Mouse (Mus musculus): ENCODE measurements around the gene Mcoln2. TPM values are rescaled to one million over a fixed set of nuclear protein-coding genes. Genes with fewer than 3 reads are reported as not detected.
"Not testable (repeated sequence)": the region's sequence is repeated elsewhere in the genome, so short reads cannot be mapped to it uniquely, and the experiment has no call there.

Gene Mcoln2
- polyA plus RNA-seq, 1 experiment from 2014 or later = 2.5 TPM

DNA sequence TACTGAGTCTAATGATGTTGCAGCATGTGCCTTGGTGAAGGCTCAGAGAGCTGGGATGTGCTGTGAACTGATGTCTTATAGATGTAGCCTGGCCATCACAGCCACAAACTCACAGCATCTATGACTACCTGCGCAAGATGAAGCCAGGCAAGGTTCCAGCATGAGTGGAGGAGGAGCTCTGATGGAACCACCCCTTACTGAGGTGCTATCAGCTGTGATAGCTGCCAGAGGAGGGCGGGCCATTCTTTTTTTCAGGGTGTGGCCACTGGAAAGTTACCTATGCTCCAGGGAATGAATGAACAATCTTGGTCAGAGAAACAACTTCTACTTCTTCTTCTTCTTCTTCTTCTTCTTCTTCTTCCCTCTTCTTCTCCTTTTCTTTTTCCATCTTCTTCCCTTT is 57.0 kb downstream of the Mcoln2 start:
- Histone ChIP-seq H3K4me3 (replicated peaks; ENCODE audit: low read length) (no peak overlapping the region), H3K36me3 (ENCODE audit: control insufficient read depth, insufficient read depth, low read length) (no peaks in the 10 kb centered on the region), H3K4me2 (ENCODE audit: low read depth, low read length) (no peak overlapping the region), H3K27me3 (ENCODE audit: control insufficient read depth, insufficient read depth, low read length) (no peaks in the 10 kb centered on the region), H3K9me3 (replicated peaks; ENCODE audit: control insufficient read depth, low read length) (no peaks in the 10 kb centered on the region), H3K4me1 (ENCODE audit: control insufficient read depth, insufficient read depth, low read length) (no peaks in the 10 kb centered on the region), H3K27ac (ENCODE audit: low read length) (no peak overlapping the region), H3K9ac (ENCODE audit: low read length) (no peak overlapping the region)
- ATAC-seq (ENCODE audit: insufficient read depth, low FRiP score) = no peak
- 79% methylated on average over 2 of the region's 2 CpGs for WGBS

DNA sequence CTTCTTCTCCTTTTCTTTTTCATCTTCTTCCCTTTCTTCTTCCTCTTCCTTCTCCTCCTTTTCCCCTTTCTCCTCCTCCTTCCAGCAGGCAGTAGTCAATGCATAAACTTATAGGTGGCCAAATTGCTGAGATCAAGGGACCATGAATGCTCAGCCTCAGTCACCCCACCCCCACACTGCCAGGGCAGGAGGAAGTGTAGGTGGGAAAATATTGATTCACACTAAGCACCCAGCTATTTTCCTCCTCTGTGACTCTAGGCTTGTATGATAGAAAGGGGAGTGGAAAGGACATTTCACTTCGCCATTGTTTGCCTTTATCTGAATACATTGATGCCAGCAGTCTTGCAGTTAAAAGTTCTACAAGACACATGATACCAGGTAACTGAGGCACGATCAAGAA is 57.8 kb downstream of the Mcoln2 start:
- H3K9ac ChIP-seq (ENCODE audit: low read length) = no peak overlapping the region
- ATAC-seq (ENCODE audit: insufficient read depth, low FRiP score) = no peak
- no peak overlapping the region for H3K4me2 ChIP-seq (ENCODE audit: low read depth, low read length)
- no peaks in the 10 kb centered on the region for H3K9me3 ChIP-seq (replicated peaks; ENCODE audit: control insufficient read depth, low read length)
- H3K27ac ChIP-seq (ENCODE audit: low read length) = no peak overlapping the region
- no peaks in the 10 kb centered on the region for H3K4me1 ChIP-seq (ENCODE audit: control insufficient read depth, insufficient read depth, low read length)
- H3K36me3 ChIP-seq (ENCODE audit: control insufficient read depth, insufficient read depth, low read length) = no peaks in the 10 kb centered on the region
- WGBS = 34% methylated on average over 2 of the region's 2 CpGs
- no peak overlapping the region for H3K4me3 ChIP-seq (replicated peaks; ENCODE audit: low read length)
- no peaks in the 10 kb centered on the region for H3K27me3 ChIP-seq (ENCODE audit: control insufficient read depth, insufficient read depth, low read length)

DNA sequence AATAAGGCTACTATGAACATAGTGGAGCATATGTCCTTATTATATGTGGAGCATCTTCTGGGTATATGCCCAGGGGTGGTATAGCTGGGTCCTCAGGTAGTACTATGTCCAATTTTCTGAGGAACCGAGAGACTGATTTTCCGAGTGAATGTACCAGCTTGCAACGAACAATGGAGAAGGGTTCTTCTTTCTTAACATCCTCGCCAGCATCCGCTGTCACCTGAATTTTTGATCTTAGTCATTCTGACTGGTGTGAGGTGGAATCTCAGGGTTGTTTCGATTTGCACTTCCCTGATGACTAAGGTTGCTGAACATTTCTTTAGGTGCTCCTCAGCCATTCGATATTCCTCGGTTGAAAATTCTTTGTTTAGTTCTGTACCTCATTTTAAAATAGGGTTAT is 60.1 kb downstream of the Mcoln2 start:
- not testable (repeated sequence) for H3K27ac ChIP-seq (ENCODE audit: low read length); ATAC-seq (ENCODE audit: insufficient read depth, low FRiP score); H3K9me3 ChIP-seq (replicated peaks; ENCODE audit: control insufficient read depth, low read length); H3K4me3 ChIP-seq (replicated peaks; ENCODE audit: low read length); H3K4me2 ChIP-seq (ENCODE audit: low read depth, low read length); H3K36me3 ChIP-seq (ENCODE audit: control insufficient read depth, insufficient read depth, low read length); H3K9ac ChIP-seq (ENCODE audit: low read length); H3K27me3 ChIP-seq (ENCODE audit: control insufficient read depth, insufficient read depth, low read length); H3K4me1 ChIP-seq (ENCODE audit: control insufficient read depth, insufficient read depth, low read length)
- 90% methylated on average over 8 of the region's 8 CpGs for WGBS

GRCm38 (mm10) chr3:146211141-146211747 is 61.6 kb downstream of the Mcoln2 start:
- Histone ChIP-seq H3K36me3 (ENCODE audit: control insufficient read depth, insufficient read depth, low read length) (no peaks in the 10 kb centered on the region), H3K9me3 (replicated peaks; ENCODE audit: control insufficient read depth, low read length) (no peaks in the 10 kb centered on the region), H3K4me1 (ENCODE audit: control insufficient read depth, insufficient read depth, low read length) (no peaks in the 10 kb centered on the region), H3K27me3 (ENCODE audit: control insufficient read depth, insufficient read depth, low read length) (no peaks in the 10 kb centered on the region), H3K4me2 (ENCODE audit: low read depth, low read length) (no peak overlapping the region), H3K4me3 (replicated peaks; ENCODE audit: low read length) (no peak overlapping the region), H3K27ac (ENCODE audit: low read length) (no peak overlapping the region), H3K9ac (ENCODE audit: low read length) (no peak overlapping the region)
- no peak for ATAC-seq (ENCODE audit: insufficient read depth, low FRiP score)
- 85% methylated on average over 4 of the region's 4 CpGs for WGBS

DNA sequence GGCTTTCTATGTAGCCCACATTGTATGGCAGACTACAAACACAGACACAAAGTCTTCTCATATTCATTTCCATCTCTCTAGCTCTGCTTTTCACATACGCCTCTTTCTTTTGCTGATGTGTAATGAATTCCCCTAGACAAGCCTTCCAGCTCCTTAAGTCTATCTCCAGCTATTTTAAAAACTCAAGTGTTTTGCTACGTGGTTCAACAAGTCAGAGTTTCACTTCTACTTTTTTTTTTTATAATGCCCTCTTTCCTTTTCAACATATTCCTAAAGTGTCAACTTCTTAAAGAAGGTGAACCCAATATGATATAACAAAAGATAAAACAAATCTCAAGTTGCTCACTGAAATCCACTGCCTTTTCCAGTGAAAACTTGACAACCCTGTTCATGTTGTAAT is 62.3 kb downstream of the Mcoln2 start:
- H3K36me3 ChIP-seq (ENCODE audit: control insufficient read depth, insufficient read depth, low read length) = no peaks in the 10 kb centered on the region
- 78% methylated on average over 2 of the region's 2 CpGs for WGBS
- no peak overlapping the region for H3K4me3 ChIP-seq (replicated peaks; ENCODE audit: low read length)
- ATAC-seq (ENCODE audit: insufficient read depth, low FRiP score) = no peak
- H3K9me3 ChIP-seq (replicated peaks; ENCODE audit: control insufficient read depth, low read length) = no peaks in the 10 kb centered on the region
- no peak overlapping the region for H3K4me2 ChIP-seq (ENCODE audit: low read depth, low read length)
- H3K4me1 ChIP-seq (ENCODE audit: control insufficient read depth, insufficient read depth, low read length) = no peaks in the 10 kb centered on the region
- no peak overlapping the region for H3K27ac ChIP-seq (ENCODE audit: low read length)
- H3K9ac ChIP-seq (ENCODE audit: low read length) = no peak overlapping the region
- H3K27me3 ChIP-seq (ENCODE audit: control insufficient read depth, insufficient read depth, low read length) = no peaks in the 10 kb centered on the region

- Histone ChIP-seq H3K4me1 (ENCODE audit: control insufficient read depth, insufficient read depth, low read length) (no peaks in the 10 kb centered on the region), H3K9ac (ENCODE audit: low read length) (no peak overlapping the region), H3K27me3 (ENCODE audit: control insufficient read depth, insufficient read depth, low read length) (no peaks in the 10 kb centered on the region), H3K36me3 (ENCODE audit: control insufficient read depth, insufficient read depth, low read length) (no peaks in the 10 kb centered on the region), H3K9me3 (replicated peaks; ENCODE audit: control insufficient read depth, low read length) (no peaks in the 10 kb centered on the region), H3K27ac (ENCODE audit: low read length) (no peak overlapping the region), H3K4me3 (replicated peaks; ENCODE audit: low read length) (no peak overlapping the region), H3K4me2 (ENCODE audit: low read depth, low read length) (peak overlapping the region; percentile 11; the same call in 1 of the 2 replicates)
- WGBS = 22% methylated on average over 5 of the region's 5 CpGs
- no peak for ATAC-seq (ENCODE audit: insufficient read depth, low FRiP score)
Measured at GRCm38 (mm10) chr3:146213336-146213735, 63.7 kb downstream of the Mcoln2 start.

DNA sequence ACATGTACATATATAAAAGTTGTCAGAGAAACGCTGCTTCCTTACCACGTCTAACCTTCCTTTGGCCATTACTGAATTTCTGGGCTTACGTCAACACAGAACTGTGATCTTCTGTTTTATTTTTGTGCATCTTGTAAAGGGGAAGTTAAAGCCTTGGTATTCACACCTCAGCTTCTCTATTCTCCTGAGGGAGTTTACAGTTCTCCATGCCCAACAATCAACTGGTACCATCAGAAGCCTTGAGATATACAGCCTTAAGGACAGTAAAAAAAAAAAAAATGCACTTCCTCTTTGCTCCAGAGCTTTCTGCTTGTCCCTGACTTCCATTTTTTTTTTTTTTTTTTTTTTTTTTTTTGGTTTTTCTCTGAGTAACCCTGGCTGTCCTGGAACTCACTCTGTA is 66.9 kb downstream of the Mcoln2 start:
- Histone ChIP-seq H3K4me1 (ENCODE audit: control insufficient read depth, insufficient read depth, low read length) (no peaks in the 10 kb centered on the region), H3K4me3 (replicated peaks; ENCODE audit: low read length) (no peak overlapping the region), H3K9ac (ENCODE audit: low read length) (no peak overlapping the region), H3K4me2 (ENCODE audit: low read depth, low read length) (no peak overlapping the region), H3K27ac (ENCODE audit: low read length) (no peak overlapping the region), H3K9me3 (replicated peaks; ENCODE audit: control insufficient read depth, low read length) (no peaks in the 10 kb centered on the region), H3K27me3 (ENCODE audit: control insufficient read depth, insufficient read depth, low read length) (peaks cover 9% of the 10 kb centered on the region; the same call in 1 of the 2 replicates), H3K36me3 (ENCODE audit: control insufficient read depth, insufficient read depth, low read length) (no peaks in the 10 kb centered on the region)
- ATAC-seq (ENCODE audit: insufficient read depth, low FRiP score) = no peak
- WGBS = 86% methylated on average over 3 of the region's 3 CpGs

DNA sequence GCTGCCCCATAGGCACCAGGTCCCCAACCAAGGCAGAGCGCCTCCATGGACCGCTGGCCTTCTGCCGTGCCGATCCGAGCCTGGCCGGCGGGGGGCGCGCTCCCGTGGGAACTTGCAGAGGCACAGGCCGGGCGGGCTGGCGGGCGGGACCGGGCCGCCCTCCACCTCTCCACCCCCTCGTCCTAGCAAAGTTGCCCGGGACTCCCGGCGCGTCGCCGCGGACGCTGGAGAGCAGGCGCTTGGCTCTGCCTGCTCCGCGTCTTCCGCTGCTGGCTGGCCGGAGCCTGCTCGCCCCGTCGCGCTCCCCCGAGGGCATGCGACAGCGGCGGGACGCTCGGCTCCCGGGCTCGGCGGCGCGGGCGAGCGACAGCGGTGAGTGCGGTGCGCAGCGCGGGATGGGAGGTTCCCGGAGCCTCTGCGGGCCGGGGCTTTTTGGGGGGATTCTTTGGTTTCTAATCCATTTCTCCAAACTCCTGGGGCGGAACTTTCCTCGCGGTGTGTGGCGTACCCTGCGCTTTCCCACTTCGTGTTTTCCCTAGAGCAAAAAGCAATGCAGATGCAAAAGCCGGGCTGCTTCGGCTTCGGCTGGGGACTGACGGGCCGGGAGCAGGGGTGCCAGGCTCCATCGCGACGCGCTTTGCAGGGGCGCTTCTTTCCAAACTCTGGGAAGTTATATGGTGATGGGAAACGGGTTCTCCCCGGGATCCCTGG is 71.3 kb downstream of the Mcoln2 start, which contains the start of gene Lpar3:
Lpar3 (plus strand) TSS at position 188 of the 711 bp plus-strand sequence.
- H3K9ac ChIP-seq (ENCODE audit: low read length) = peak within 1 kb of the TSS; percentile 65

GRCm38 (mm10) chr3:146224271-146224670 is 74.6 kb downstream of the Mcoln2 start:
- 56% methylated on average over 4 of the region's 4 CpGs for WGBS
- H3K27ac ChIP-seq (ENCODE audit: low read length) = no peak overlapping the region
- peaks cover 20% of the 10 kb centered on the region for H3K27me3 ChIP-seq (ENCODE audit: control insufficient read depth, insufficient read depth, low read length)
- no peak overlapping the region for H3K4me3 ChIP-seq (replicated peaks; ENCODE audit: low read length)
- no peaks in the 10 kb centered on the region for H3K36me3 ChIP-seq (ENCODE audit: control insufficient read depth, insufficient read depth, low read length)
- H3K4me2 ChIP-seq (ENCODE audit: low read depth, low read length) = no peak overlapping the region
- H3K4me1 ChIP-seq (ENCODE audit: control insufficient read depth, insufficient read depth, low read length) = no peaks in the 10 kb centered on the region
- H3K9ac ChIP-seq (ENCODE audit: low read length) = no peak overlapping the region
- 0 out of 2 replicates have a peak, but pooled peaks have one; percentile 9 for ATAC-seq (ENCODE audit: insufficient read depth, low FRiP score)
- H3K9me3 ChIP-seq (replicated peaks; ENCODE audit: control insufficient read depth, low read length) = no peaks in the 10 kb centered on the region

More for the DNA sequence above, 71.3 kb downstream of the Mcoln2 start, which contains the start of gene Lpar3:
- Histone ChIP-seq H3K4me3 (replicated peaks; ENCODE audit: low read length) (peak within 1 kb of the TSS; percentile 55), H3K27me3 (ENCODE audit: control insufficient read depth, insufficient read depth, low read length) (peaks cover 20% of the 10 kb centered on the region), H3K36me3 (ENCODE audit: control insufficient read depth, insufficient read depth, low read length) (no peaks in the 10 kb centered on the region), H3K4me2 (ENCODE audit: low read depth, low read length) (peak within 1 kb of the TSS; percentile 86), H3K9me3 (replicated peaks; ENCODE audit: control insufficient read depth, low read length) (no peaks in the 10 kb centered on the region), H3K27ac (ENCODE audit: low read length) (no peak within 1 kb of the TSS), H3K4me1 (ENCODE audit: control insufficient read depth, insufficient read depth, low read length) (no peaks in the 10 kb centered on the region)
- ATAC-seq (ENCODE audit: insufficient read depth, low FRiP score) = peak; percentile 85
- WGBS = 1% methylated on average over 72 of the region's 73 CpGs
